Mouse (Mus musculus) monocyte, adult 5-6 weeks (primary cell): ENCODE measurements around the gene Plxnb1. TPM values are rescaled to one million over a fixed set of nuclear protein-coding genes. Genes with fewer than 3 reads are reported as not detected.
A peak's percentile ranks its signal among the peaks of the same experiment; 100 is the strongest.
"Not testable (repeated sequence)": the region's sequence is repeated elsewhere in the genome, so short reads cannot be mapped to it uniquely, and the experiment has no call there.

Experiments
- ATAC-seq: fragments of 153-309, 156-312 bp; replicated peaks from 2 replicates; pipeline ENCODE4 v1.8.0; 2017; ENCODE audit warnings: mild to moderate bottlenecking; ENCODE audit not compliant: low TSS enrichment, insufficient number of reproducible peaks, severe bottlenecking, poor library complexity, low FRiP score
- total RNA-seq: library from RNA; stranded (forward); fragments of 200-1000, 200-491, 200-594 nt; gene quantifications from 3 replicates; pipeline ENCODE4 v1.2.3, GENCODE M21; 2017

Gene Plxnb1
- total RNA-seq, 1 experiment from 2014 or later = 5.5 TPM

DNA sequence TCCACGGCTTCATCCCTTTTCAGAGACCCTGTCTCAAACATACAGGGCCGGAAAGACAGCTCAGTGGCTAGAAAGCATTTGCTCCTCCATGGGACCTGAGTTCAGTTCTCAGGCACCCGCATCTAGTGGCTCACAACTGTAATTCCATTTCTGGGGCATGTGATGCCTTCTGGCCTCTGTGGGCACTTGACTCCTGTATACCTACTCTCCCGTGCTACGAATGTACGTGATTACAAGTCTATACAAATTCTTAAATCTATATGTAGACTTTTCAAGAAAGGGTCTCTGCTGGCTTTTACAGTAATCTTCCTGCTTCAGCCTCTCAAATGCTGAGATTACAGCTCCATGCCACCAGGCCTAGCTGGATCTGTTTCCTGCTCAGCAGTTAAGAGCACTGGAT, 25.8 kb downstream of the Plxnb1 start:
- ATAC-seq = no peak

DNA sequence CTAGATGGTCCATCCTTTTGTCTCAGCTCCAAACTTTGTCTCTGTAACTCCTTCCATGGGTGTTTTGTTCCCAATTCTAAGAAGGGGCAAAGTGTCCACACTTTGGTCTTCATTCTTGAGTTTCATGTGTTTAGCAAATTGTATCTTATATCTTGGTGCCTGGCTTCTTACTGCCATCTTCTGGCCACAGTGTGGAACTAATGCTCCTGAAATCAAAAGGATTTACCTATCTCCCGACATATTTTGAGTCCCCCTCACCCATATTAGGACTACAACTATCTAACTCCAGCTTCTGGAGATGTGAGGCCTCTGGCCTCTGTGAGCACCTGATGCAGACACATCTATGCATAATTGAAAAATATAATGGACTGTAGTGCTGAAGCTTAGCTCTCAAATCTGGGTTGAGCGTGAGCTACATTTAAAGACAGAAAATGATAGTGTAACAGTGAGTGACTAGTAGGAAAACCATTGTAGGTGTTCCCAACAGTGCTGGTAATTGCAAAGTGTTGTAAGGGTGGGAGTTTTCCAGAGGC, 27.4 kb downstream of the Plxnb1 start:
- ATAC-seq = no peak

DNA sequence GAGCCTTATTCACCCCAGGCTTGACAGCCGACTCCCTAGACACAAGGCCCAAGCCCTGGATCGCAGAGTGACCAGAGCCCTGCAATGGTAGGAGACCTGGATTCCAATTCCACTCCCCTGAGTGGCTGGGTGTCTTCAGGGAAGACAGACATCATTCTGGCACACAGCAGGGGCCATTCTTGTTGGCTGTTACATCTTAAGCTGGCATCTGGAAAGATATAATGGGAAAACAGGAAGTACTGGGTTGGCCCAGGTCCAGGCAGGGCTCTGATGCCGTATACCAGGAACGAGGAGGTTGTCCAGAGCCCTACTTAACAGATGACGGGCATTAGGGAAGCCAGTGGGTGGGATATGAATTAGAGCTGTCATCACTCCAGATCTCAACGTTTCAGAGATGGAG, 28.1 kb downstream of the Plxnb1 start:
- ATAC-seq = peak; percentile 14; the same call in 1 of the 2 replicates

DNA sequence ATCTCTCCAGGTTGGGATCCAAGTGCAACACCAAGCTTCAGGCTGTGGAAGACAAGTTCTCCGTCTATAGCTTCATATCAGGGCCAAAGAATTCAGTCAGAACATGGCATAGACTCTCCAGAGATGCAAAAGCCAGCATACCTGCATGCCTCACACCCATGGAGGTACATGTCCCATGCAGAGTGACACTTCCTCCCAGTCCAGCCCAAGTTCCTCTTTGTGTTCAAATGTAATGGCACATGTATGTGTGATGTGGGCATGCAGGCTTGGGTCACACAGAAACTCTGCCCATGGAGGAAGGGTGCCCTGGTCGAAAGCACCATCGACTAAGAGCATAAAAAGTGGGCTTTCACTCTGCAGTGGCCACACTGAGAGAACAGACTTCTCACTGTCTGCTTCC, 29.0 kb downstream of the Plxnb1 start:
- ATAC-seq = peak; percentile 45; the same call in 1 of the 2 replicates

DNA sequence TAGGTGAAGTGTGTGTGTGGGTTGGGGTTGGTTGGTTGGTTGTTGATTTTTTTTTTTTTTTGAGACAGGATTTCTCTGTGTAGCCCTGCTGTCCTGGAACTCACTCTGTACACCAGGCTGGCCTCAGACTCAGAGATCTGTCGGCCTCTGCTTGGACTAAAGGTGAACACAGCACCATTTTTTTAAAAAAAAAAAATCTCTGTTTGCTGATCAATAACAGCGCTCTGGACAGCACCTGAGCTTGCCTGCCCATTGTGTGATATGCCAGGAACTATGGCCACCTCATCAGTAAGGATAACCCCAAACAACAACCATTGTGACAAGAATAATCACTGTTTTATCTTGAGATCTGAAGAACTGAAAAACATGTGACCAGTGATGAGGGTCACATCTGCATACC, 29.9 kb downstream of the Plxnb1 start:
- ATAC-seq = no peak

DNA sequence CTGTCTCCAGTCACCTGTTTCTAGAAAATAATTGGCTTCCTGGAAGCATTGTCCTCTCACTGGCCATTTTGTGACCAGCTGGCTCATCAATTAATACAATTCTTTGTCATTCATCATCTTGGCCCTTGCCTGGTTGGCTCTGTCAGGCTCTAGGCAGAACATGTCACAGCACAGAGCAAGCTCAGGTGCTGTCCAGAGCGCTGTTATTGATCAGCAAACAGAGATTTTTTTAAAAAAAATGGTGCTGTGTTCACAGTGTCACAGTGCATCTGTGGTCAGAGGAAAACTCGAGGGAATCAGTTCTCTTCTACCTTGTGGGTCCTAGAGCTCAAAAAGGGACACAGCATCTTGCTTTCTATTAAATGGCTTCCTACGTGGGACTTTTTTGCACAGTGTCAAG, 30.3 kb downstream of the Plxnb1 start:
- ATAC-seq = no peak

DNA sequence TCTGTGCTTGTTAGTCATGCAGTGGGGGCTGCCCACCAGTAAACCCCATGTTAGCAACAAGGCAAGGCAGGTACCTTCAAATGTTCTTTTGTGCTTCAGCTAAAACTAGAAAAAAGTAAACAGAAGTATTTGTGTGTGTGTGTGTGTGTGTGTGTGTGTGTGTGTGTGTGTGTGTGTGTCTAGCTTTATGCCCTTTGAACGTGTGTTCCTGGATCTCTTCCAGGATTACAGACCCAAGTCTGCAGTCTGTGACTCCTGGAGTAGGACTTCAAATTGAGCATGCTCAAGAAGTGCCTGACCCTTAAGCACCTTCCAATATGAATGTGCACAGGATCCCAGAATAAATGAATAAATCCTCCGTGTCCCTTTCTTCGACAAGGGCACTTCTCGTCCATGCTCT, 31.9 kb downstream of the Plxnb1 start:
- no peak for ATAC-seq

DNA sequence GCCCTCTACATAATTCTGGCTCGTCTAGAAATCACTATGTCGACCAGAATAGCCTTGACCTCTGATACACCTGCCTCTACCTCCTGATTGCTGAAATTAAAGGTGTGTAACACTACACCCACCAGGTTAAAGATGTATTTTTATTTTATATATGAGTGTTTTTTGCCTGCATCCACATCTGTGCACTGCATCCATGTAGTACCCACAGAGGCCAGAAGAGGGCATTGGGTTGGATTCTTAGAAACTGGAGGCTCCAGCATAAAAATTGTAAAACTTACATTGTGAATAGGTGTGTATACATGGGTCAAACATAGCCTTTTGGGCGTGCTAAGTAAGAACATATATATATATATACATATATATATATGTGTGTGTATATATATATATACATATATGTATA, 33.0 kb downstream of the Plxnb1 start:
- no peak for ATAC-seq

DNA sequence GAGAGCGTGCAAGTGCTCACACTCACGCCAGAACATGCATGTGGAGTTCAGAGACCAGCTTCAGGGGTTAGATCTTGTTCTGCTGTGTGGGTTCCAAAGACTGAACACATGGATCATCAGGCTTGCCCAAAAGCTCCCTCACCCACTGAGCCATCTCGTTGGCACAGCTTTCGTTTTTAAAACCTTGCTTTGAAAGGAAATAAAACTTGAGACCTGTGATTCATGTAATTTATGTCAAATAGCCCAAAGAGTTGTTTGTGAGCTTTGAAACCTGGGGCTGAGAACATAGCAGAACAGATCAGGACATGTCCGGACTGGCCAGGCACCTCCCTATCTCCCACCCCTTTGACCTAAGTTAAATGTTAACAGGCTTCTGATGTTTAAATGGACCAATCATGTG, 34.9 kb downstream of the Plxnb1 start:
- ATAC-seq = no peak

DNA sequence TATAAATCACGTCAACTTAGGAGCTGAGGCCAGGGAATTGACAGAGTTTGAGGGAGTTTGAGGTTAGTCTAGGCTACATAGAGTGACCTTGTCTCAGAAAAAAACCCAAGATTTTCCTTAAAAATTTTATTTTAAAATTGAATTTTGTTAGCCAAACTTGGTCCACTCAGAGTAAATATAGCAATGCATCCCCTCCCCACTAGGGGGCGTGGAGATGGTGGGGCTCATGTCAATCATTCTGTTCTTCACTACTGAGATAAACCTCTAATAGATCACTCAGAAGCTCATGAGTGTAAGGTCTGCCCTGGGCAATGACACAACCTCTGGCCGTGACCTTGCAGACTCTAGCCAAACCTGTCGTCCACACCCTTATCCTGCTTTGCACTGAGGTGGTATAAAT, 45.2 kb downstream of the Plxnb1 start:
- not testable (repeated sequence) for ATAC-seq

DNA sequence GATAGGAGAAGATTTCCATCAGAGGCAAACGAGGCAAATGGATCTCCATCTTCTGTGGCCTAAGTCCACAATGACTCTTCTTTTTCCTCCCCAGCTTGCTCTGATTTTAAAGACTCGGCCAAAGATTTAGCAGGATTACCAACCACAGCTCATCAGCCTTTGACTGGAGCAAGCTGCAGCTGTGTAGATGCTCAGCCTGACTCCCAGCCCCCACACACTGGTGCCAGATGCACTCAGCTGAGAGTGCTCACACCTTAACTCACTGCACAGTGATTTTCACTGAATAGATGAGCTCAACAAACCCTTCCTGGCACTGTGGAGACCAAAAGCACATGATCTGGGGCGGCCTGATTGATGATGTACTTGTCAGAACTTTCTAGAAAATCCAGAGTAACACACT, 66.8 kb downstream of the Plxnb1 start, which contains the start of gene Fbxw21:
TSS of gene Fbxw21 (minus strand) at position 101 of the 400 bp plus-strand sequence.
- ATAC-seq = no peak

DNA sequence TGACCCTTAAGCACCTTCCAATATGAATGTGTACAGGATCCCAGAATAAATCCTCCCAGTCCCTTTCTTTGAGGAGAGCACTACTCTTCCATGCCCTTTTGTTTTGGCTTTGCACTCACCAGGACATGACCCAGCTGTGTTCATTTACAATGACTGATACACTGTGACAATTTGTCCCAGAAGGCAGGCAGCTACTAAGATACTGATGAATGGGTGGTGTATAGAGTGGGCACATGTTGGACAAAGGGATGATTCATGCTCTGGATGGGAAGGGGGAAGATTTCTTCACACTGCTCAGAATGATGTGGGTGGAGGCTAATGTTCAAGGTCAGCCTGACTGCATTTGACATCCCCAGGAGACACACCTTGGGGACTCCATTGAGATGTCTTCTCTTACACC, 72.1 kb downstream of the Plxnb1 start:
- ATAC-seq = no peak

Other genes with a start within 250 kb of the Plxnb1 start
- 6.2 to 10.0 TPM (median 8.4 TPM) in 3 replicates for gene Slc26a6, start 242.1 kb upstream of the Plxnb1 start, total RNA-seq
- gene Tmem89, start 180.8 kb upstream of the Plxnb1 start, total RNA-seq = not detected in 3 replicates
- gene Uqcrc1, start 158.8 kb upstream of the Plxnb1 start, total RNA-seq = 130 to 173 TPM (median 135 TPM) in 3 replicates
- 0.19 to 1.2 TPM (median 0.43 TPM) in 3 replicates for gene Col7a1, start 141.8 kb upstream of the Plxnb1 start, total RNA-seq
- gene Ucn2, start 109.4 kb upstream of the Plxnb1 start, total RNA-seq = not detected in 3 replicates
- gene Pfkfb4, start 103.6 kb upstream of the Plxnb1 start, total RNA-seq = 48.6 to 70.1 TPM (median 67.8 TPM) in 3 replicates
- gene Shisa5, start 56.8 kb upstream of the Plxnb1 start, total RNA-seq = 523 to 1,277 TPM (median 526 TPM) in 3 replicates
- gene Trex1, start 35.7 kb upstream of the Plxnb1 start, total RNA-seq = 47.4 to 94.7 TPM (median 64.7 TPM) in 3 replicates
- gene Atrip, start 21.3 kb upstream of the Plxnb1 start, total RNA-seq = 11.1 to 17.6 TPM (median 15.7 TPM) in 3 replicates
- gene Ccdc51, start 12.9 kb upstream of the Plxnb1 start, total RNA-seq = 3.6 to 10.0 TPM (median 9.5 TPM) in 3 replicates
- gene Tma7, start 12.8 kb upstream of the Plxnb1 start, total RNA-seq = 155 to 237 TPM (median 205 TPM) in 3 replicates
- not detected in 3 replicates for gene Fbxw21, start 66.7 kb downstream of the Plxnb1 start, total RNA-seq
- gene Fbxw13, start 100.6 kb downstream of the Plxnb1 start, total RNA-seq = 0.39 to 1.5 TPM (median 0.57 TPM) in 3 replicates
- not detected in 3 replicates for gene Fbxw20, start 139.4 kb downstream of the Plxnb1 start, total RNA-seq
- not detected in 3 replicates for gene Fbxw14, start 192.3 kb downstream of the Plxnb1 start, total RNA-seq
- gene Fbxw28, start 244.3 kb downstream of the Plxnb1 start, total RNA-seq = not detected in 3 replicates